Mouse (Mus musculus) midbrain, postnatal 0 days (tissue): ENCODE results near the gene Fam78a. TPM values are rescaled to one million over a fixed set of nuclear protein-coding genes. Genes with fewer than 3 reads are reported as not detected.

Source experiments
- ATAC-seq: fragments of 200-750 bp; cut with Nextera tagmentation; 2 replicates; pipeline ENCODE4 v1.8.0; 2017; ENCODE audit warnings: moderate number of reproducible peaks, mild to moderate bottlenecking, moderate TSS enrichment, moderate library complexity; ENCODE audit not compliant: low FRiP score
- DNase-seq: peaks from one replicate; pipeline ENCODE4 v3.0.0-alpha.2; 2015; ENCODE audit warnings: low spot score
- H3K27ac ChIP-seq: fragments of 300-500 bp; sonication (generic); 2 replicates; pipeline ENCODE4 v1.5.1; 2014; ENCODE audit warnings: low read depth, mild to moderate bottlenecking, low read length, mixed read lengths
- H3K27me3 ChIP-seq: fragments of 300-500 bp; sonication (generic); 2 replicates; pipeline ENCODE4 v1.6.1; 2014; ENCODE audit warnings: low read length, control low read depth, mixed read lengths; ENCODE audit not compliant: insufficient read depth
- H3K36me3 ChIP-seq: fragments of 300-500 bp; sonication (generic); 2 replicates; pipeline ENCODE4 v1.6.1; 2014; ENCODE audit warnings: low read length, control low read depth, mixed read lengths; ENCODE audit not compliant: insufficient read depth
- H3K4me1 ChIP-seq: fragments of 300-500 bp; sonication (generic); 2 replicates; pipeline ENCODE4 v1.6.1; 2014; ENCODE audit warnings: mild to moderate bottlenecking, control low read depth, antibody characterized with exemption, low read length, mixed read lengths; ENCODE audit not compliant: insufficient read depth
- H3K4me2 ChIP-seq: fragments of 300-500 bp; sonication (generic); 2 replicates; pipeline ENCODE4 v1.6.1; 2014; ENCODE audit warnings: low read depth, mild to moderate bottlenecking, low read length, mixed read lengths; ENCODE audit not compliant: poor library complexity, severe bottlenecking
- H3K4me3 ChIP-seq: fragments of 300-500 bp; sonication (generic); 2 replicates; pipeline ENCODE4 v1.5.1; 2014; ENCODE audit warnings: low read depth, mild to moderate bottlenecking, low read length, moderate library complexity
- H3K9ac ChIP-seq: fragments of 300-500 bp; sonication (generic); replicated peaks from 2 replicates; pipeline ENCODE4 v1.6.1; 2014; ENCODE audit warnings: mild to moderate bottlenecking, low read length, moderate library complexity, mixed read lengths; ENCODE audit not compliant: poor library complexity, severe bottlenecking
- H3K9me3 ChIP-seq: fragments of 300-500 bp; sonication (generic); 2 replicates; pipeline ENCODE4 v1.6.1; 2016; ENCODE audit warnings: low read length, control low read depth
- CTCF ChIP-seq: IDR thresholded peaks from 2 replicates; pipeline ENCODE4 v1.5.1; 2016; ENCODE audit warnings: antibody characterized with exemption, mild to moderate bottlenecking
- WGBS: fragments of 180-500 bp; shearing (Covaris S2); extraction: QIAGEN DNeasy Blood & Tissue Kit; methylation state at CpG from one replicate; pipeline ENCODE4 v1.1.7; 2014; 5-methylcytosine and 5-hydroxymethylcytosine counted together
- polyA plus RNA-seq: library from polyadenylated mRNA; unstranded; fragments of >200 nt; fragmentation: Nextera tagmentation; extraction: Ambion mirVana; gene quantifications from 2 replicates; pipeline ENCODE4 v1.2.1, GENCODE M21; 2015
- total RNA-seq: library from RNA; depleted of rRNA; stranded (reverse); fragments of >200 nt; gene quantifications from 2 replicates; pipeline ENCODE4 v1.2.3, GENCODE M21; 2014

Fam78a gene
- total and polyA plus RNA-seq, 2 experiments from 2014 or later, result 0.35 to 0.77 TPM

DNA sequence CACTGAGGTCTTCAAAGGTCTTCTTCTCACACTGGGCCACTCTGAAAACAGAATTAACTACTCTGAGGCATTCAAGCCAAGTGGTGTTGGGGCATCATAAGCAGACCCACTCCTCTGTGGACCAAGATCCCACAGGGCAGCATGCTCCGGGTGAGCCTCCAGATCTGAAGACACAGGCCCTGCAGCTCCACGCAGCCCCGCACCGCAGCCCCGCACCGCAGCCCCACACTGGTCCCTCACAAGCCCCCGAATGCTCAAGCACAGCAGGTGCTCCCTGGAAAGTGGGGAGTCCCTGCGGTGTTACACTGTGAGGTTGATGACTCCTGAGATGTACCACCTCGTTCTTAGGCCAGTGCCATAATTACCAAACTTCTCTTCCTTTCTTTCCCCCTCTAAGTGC lies 26.4 kb downstream of the Fam78a start:
- no peaks in the 10 kb centered on the region for H3K9me3 ChIP-seq
- H3K4me1 ChIP-seq, result no peaks in the 10 kb centered on the region
- H3K27ac ChIP-seq, result no peak overlapping the region
- 74% methylated on average over 9 of the region's 9 CpGs for WGBS
- TF ChIP-seq CTCF, result no peak
- H3K36me3 ChIP-seq, result no peaks in the 10 kb centered on the region; the same call in 1 of the 2 replicates
- no peak overlapping the region for H3K9ac ChIP-seq
- no peak overlapping the region for H3K4me3 ChIP-seq
- ATAC-seq (no peak), DNase-seq (no peak)
- no peak overlapping the region for H3K4me2 ChIP-seq
- no peaks in the 10 kb centered on the region for H3K27me3 ChIP-seq

DNA sequence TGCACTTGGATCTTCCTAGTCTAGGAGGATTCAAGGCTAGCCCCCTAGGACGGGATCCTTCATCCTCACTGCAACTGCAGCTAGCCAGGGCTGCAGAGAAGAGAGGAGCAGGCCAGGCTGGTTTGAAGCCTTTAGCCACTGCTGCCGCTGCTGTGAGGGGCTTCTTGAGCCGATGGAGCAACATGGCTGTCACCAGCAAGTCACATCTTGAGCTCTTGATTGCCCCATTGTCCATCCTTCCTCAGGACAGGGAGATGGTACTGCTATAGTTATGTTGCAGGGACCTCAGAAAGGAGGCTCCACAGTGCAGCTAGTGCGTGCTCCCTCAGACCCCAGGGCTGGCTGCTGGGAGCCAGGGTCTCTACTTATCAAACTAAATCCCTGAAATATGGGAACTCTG lies 26.9 kb downstream of the Fam78a start:
- WGBS, result 82% methylated on average over 4 of the region's 4 CpGs
- no peaks in the 10 kb centered on the region for H3K27me3 ChIP-seq

DNA sequence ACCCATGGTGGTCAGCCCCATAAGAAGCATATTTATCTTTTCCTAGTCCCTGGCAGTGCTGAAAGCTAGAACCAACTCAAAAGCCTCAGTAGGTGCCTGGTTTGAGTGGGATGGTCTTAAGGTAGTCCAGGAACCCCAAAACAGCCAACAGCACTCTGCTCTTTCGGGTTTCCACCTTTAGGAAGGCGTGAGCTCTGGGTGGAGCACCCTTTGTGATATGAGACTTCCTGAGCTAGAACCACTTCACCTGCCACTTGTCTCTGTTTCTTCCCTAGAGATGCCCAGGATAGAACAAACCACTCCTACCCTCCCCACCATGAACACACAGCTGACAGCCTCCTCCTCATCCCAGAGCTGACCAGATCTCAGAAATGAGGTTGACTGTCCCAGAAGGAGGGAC lies 27.3 kb downstream of the Fam78a start:
- Histone ChIP-seq H3K27me3 (no peaks in the 10 kb centered on the region), H3K4me3 (no peak overlapping the region), H3K9me3 (no peaks in the 10 kb centered on the region), H3K4me2 (no peak overlapping the region), H3K36me3 (peaks cover 3% of the 10 kb centered on the region), H3K9ac (no peak overlapping the region), H3K4me1 (no peaks in the 10 kb centered on the region), H3K27ac (no peak overlapping the region)
- DNase-seq (no peak), ATAC-seq (no peak)
- WGBS, result 93% methylated on average over 2 of the region's 2 CpGs
- TF ChIP-seq CTCF, result no peak

More for the DNA sequence above, 26.9 kb downstream of the Fam78a start:
- H3K4me3 ChIP-seq, result no peak overlapping the region
- H3K4me2 ChIP-seq, result no peak overlapping the region
- no peak overlapping the region for H3K9ac ChIP-seq
- ATAC-seq (no peak), DNase-seq (no peak)
- H3K27ac ChIP-seq, result no peak overlapping the region
- H3K9me3 ChIP-seq, result no peaks in the 10 kb centered on the region
- no peak for TF ChIP-seq CTCF
- H3K36me3 ChIP-seq, result no peaks in the 10 kb centered on the region; the same call in 1 of the 2 replicates
- H3K4me1 ChIP-seq, result no peaks in the 10 kb centered on the region

DNA sequence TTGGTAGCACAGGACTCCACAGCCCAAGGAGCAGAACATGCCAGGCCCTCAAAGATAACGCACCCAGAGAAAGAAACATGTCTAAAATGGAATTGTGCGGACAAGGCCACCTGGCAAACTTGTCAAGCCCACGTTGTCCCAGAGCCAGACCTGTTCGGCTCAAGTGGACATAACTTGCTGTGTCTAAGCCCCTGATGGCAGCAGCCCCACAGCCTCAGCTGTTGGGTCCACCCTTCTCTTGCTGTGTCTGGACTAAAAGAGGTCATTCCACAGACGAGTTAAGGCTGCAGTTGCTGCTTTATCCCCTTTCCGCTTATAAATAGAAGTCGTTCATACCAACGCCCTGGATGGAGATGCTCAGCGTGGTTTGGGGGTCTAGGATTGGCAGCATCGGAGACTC lies 28.1 kb downstream of the Fam78a start:
- Histone ChIP-seq H3K27me3 (no peaks in the 10 kb centered on the region), H3K9me3 (no peaks in the 10 kb centered on the region), H3K27ac (no peak overlapping the region), H3K4me1 (no peaks in the 10 kb centered on the region), H3K9ac (no peak overlapping the region), H3K36me3 (peaks cover 11% of the 10 kb centered on the region), H3K4me2 (no peak overlapping the region), H3K4me3 (no peak overlapping the region)
- no peak for ATAC-seq
- 88% methylated on average over 10 of the region's 10 CpGs for WGBS
- no peak for DNase-seq
- no peak for TF ChIP-seq CTCF

DNA sequence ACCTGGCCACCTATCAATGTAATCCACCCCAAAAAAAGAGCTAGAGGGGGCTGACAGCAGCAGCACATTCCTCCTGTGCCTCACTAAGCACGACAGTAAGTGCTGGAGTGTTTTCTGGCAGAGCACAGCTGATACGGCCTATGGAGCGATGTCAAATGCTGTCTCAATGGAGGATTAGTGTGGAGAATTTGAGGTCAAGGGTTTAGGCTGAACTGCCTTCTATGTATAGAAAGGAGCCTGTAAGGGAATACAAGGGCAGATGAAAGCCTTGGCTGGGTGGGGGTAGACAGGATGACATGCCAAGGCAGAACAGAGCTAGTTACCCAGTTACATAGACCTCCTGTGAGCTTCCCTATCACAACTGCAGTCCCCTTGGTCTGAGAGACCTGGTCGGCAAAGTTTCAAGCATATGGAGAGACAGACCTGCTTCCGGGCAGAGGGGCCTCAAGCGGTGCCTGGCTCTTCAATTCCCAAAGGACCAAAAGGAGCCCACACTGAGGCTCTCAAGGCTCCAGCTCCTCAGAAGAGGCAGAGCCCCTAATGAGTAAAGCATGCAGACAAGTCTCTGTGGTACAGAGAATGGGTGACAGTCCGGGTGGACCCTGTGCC lies 29.2 kb downstream of the Fam78a start:
- H3K9ac ChIP-seq, result no peak overlapping the region; the same call in 1 of the 2 replicates
- no peaks in the 10 kb centered on the region for H3K9me3 ChIP-seq
- ATAC-seq, result no peak
- WGBS, result 51% methylated on average over 7 of the region's 7 CpGs
- H3K27ac ChIP-seq, result no peak overlapping the region
- no peak overlapping the region for H3K4me2 ChIP-seq
- TF ChIP-seq CTCF, result no peak
- H3K4me1 ChIP-seq, result no peaks in the 10 kb centered on the region
- H3K4me3 ChIP-seq, result no peak overlapping the region
- H3K27me3 ChIP-seq, result no peaks in the 10 kb centered on the region
- peaks cover 17% of the 10 kb centered on the region for H3K36me3 ChIP-seq
- no peak for DNase-seq

DNA sequence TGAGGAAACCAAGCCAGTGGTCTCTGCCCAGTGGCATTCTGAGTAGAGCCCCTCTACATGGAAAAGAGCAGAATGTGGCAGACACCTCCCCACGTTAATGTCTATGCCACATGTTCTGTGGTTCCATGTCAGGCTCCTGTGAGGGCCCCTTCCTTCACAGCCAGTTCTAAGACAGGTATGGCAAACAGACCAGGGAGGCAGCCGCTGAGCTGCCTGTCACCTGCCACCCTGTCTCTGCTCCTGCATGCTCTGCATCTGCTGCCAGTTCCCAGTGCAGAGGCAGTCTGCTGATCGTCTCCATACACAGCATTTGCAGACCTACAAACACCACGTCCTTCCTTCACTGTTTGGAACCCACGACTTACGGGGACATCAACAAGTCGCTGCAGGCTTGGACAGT lies 32.2 kb downstream of the Fam78a start:
- 97% methylated on average over 7 of the region's 7 CpGs for WGBS
- Histone ChIP-seq H3K4me1 (no peaks in the 10 kb centered on the region), H3K4me3 (no peak overlapping the region), H3K36me3 (peaks cover 32% of the 10 kb centered on the region), H3K27ac (no peak overlapping the region), H3K4me2 (no peak overlapping the region), H3K27me3 (no peaks in the 10 kb centered on the region), H3K9ac (no peak overlapping the region), H3K9me3 (no peaks in the 10 kb centered on the region)
- DNase-seq (no peak), ATAC-seq (no peak)
- TF ChIP-seq CTCF, result no peak
